ENCODE assay signal across 17 mouse cellular contexts in genomic region chr6:135133486-135133885, GRCm38 (mm10). TPM values are rescaled to one million over a fixed set of nuclear protein-coding genes. Genes with fewer than 3 reads are reported as not detected.
"Had no signal": no experiment of that assay in that cellular context is flagged by ENCODE, and none has a peak within 500 bp of the region (broad histone marks: within the 10 kb centered on the region; RNA-seq: fewer than 3 reads in every experiment).

No protein-coding gene starts in this region.

- ATAC-seq: liver, embryonic 12.5 days; midbrain, embryonic 15.5 days had no signal

- DNase-seq: kidney, adult 11 months; kidney, adult 8-10 months; kidney, postnatal 10 days; kidney, postnatal 36 days; layer of hippocampus, postnatal 36 days; liver; lung, adult 18-20 months; lung, postnatal 10 days; lung, postnatal 36 days; retina, postnatal 1 day; thymus, adult 18-20 months; thymus, postnatal 36 days had no signal

RNA-seq across cellular contexts. Expression of gene Gprc5d, which starts 15.4 kb away (rescaled TPM):
- total RNA-seq: layer of hippocampus, postnatal 10 days; layer of hippocampus, postnatal 36 days; left cerebral cortex, postnatal 25 days; neutrophil, adult 5-6 weeks had no signal
